Mouse (Mus musculus) CH12.LX (cell line): ENCODE data around the gene Dapk2.

ENCODE experiments used
- CHD2 ChIP-seq: IDR thresholded peaks from 2 replicates; pipeline ENCODE4 v1.6.1; 2011; ENCODE audit warnings: low read length, improper control_type of control experiment
- CTCF ChIP-seq, 2 experiments: IDR thresholded peaks in 1 of 2; conservative IDR thresholded peaks in 1 of 2; 2 replicates each; pipeline ENCODE4 v1.5.1; 2011 to 2012; ENCODE audit warnings: low read depth in 2 of 2, low read length in 2 of 2, improper control_type of control experiment in 1 of 2, inconsistent platforms in 1 of 2, mild to moderate bottlenecking in 1 of 2, moderate library complexity in 1 of 2
- E2F4 ChIP-seq: IDR thresholded peaks from 2 replicates; pipeline ENCODE4 v1.6.1; 2011; ENCODE audit warnings: low read depth, low read length, improper control_type of control experiment; ENCODE audit not compliant: insufficient replicate concordance
- EP300 ChIP-seq: IDR thresholded peaks from 2 replicates; pipeline ENCODE4 v1.6.1; 2011; ENCODE audit warnings: low read length, improper control_type of control experiment
- KAT2A ChIP-seq: IDR thresholded peaks from 2 replicates; pipeline ENCODE4 v1.6.1; 2012; ENCODE audit warnings: low read length, improper control_type of control experiment, inconsistent platforms; ENCODE audit not compliant: insufficient replicate concordance
- MAFK ChIP-seq: IDR thresholded peaks from 2 replicates; pipeline ENCODE4 v1.6.1; 2011; ENCODE audit warnings: low read length, improper control_type of control experiment; ENCODE audit not compliant: insufficient replicate concordance
- MAZ ChIP-seq: IDR thresholded peaks from 2 replicates; pipeline ENCODE4 v1.6.1; 2012; ENCODE audit warnings: low read depth, mild to moderate bottlenecking, inconsistent platforms, low read length, improper control_type of control experiment, moderate library complexity
- POLR2A ChIP-seq: IDR thresholded peaks from 2 replicates; pipeline ENCODE4 v1.6.1; 2011; ENCODE audit warnings: low read depth, mild to moderate bottlenecking, improper control_type of control experiment, low read length
- RAD21 ChIP-seq: IDR thresholded peaks from 2 replicates; pipeline ENCODE4 v1.6.1; 2011; ENCODE audit warnings: low read depth, mild to moderate bottlenecking, low read length, improper control_type of control experiment, moderate library complexity
- UBTF ChIP-seq: IDR thresholded peaks from 2 replicates; pipeline ENCODE4 v1.6.1; 2012; ENCODE audit warnings: low read depth, mild to moderate bottlenecking, inconsistent platforms, low read length, improper control_type of control experiment, moderate library complexity
- USF1 ChIP-seq: IDR thresholded peaks from 2 replicates; pipeline ENCODE4 v1.6.1; 2014; ENCODE audit warnings: low read depth, mild to moderate bottlenecking, inconsistent platforms, low read length, improper control_type of control experiment
- ZMIZ1 ChIP-seq: IDR thresholded peaks from 2 replicates; pipeline ENCODE4 v1.6.1; 2012; ENCODE audit warnings: low read depth, mild to moderate bottlenecking, inconsistent platforms, low read length, improper control_type of control experiment

GRCm38 (mm10) chr9:66116890-66117289, 41.1 kb upstream of the Dapk2 start:
- no peak for TF ChIP-seq POLR2A
- no peak for TF ChIP-seq EP300
- no peak for TF ChIP-seq CHD2
- TF ChIP-seq UBTF, result no peak
- TF ChIP-seq ZMIZ1, result no peak
- no peak for TF ChIP-seq MAFK
- no peak for TF ChIP-seq USF1
- TF ChIP-seq CTCF (conservative IDR thresholded peaks at IDR 0.05 in 1 of 2, IDR thresholded peaks at IDR 0.05 in 1 of 2; ENCODE audit: low read depth in 2 of 2, low read length in 2 of 2), result no peak
- no peak for TF ChIP-seq KAT2A
- no peak for TF ChIP-seq RAD21
- TF ChIP-seq E2F4, result no peak
- no peak for TF ChIP-seq MAZ
